Mouse (Mus musculus) neural tube, embryonic 15.5 days (tissue): Measurements from ENCODE around the gene Dync1li1. TPM values are rescaled to one million over a fixed set of nuclear protein-coding genes. Genes with fewer than 3 reads are reported as not detected.
"Not testable (repeated sequence)": the region's sequence is repeated elsewhere in the genome, so short reads cannot be mapped to it uniquely, and the experiment has no call there.

ENCODE experiments used
- ATAC-seq: fragments of 200-750 bp; cut with Nextera tagmentation; 2 replicates; pipeline ENCODE4 v1.8.0; 2017; ENCODE audit warnings: mild to moderate bottlenecking, moderate TSS enrichment, moderate library complexity; ENCODE audit not compliant: low FRiP score
- H3K27ac ChIP-seq: fragments of 300-500 bp; sonication (generic); replicated peaks from 2 replicates; pipeline ENCODE4 v1.5.1; 2015; ENCODE audit warnings: mild to moderate bottlenecking, inconsistent platforms
- H3K27me3 ChIP-seq: fragments of 300-500 bp; sonication (generic); replicated peaks from 2 replicates; pipeline ENCODE4 v1.6.1; 2015; ENCODE audit warnings: inconsistent platforms
- H3K36me3 ChIP-seq: fragments of 300-500 bp; sonication (generic); 2 replicates; pipeline ENCODE4 v1.6.1; 2015; ENCODE audit warnings: inconsistent platforms
- H3K4me1 ChIP-seq: fragments of 300-500 bp; sonication (generic); 2 replicates; pipeline ENCODE4 v1.6.1; 2015; ENCODE audit warnings: inconsistent platforms
- H3K4me2 ChIP-seq: fragments of 300-500 bp; sonication (generic); 2 replicates; pipeline ENCODE4 v1.6.1; 2015; ENCODE audit warnings: inconsistent platforms, mild to moderate bottlenecking, moderate library complexity
- H3K4me3 ChIP-seq: fragments of 300-500 bp; sonication (generic); replicated peaks from 2 replicates; pipeline ENCODE4 v1.5.1; 2015; ENCODE audit warnings: mild to moderate bottlenecking, inconsistent platforms
- H3K9ac ChIP-seq: fragments of 300-500 bp; sonication (generic); replicated peaks from 2 replicates; pipeline ENCODE4 v1.6.1; 2015; ENCODE audit warnings: mild to moderate bottlenecking, inconsistent platforms
- H3K9me3 ChIP-seq: fragments of 300-500 bp; sonication (generic); replicated peaks from 2 replicates; pipeline ENCODE4 v1.6.1; 2016; ENCODE audit warnings: inconsistent platforms
- WGBS: fragments of 180-500 bp; shearing (Covaris S2); methylation state at CpG from one replicate; pipeline ENCODE4 v1.1.7; 2015; ENCODE audit warnings: mixed read lengths; 5-methylcytosine and 5-hydroxymethylcytosine counted together
- polyA plus RNA-seq: library from polyadenylated mRNA; unstranded; fragments of >200 nt; fragmentation: Nextera tagmentation; extraction: Ambion mirVana; gene quantifications from 2 replicates; pipeline ENCODE4 v1.2.1, GENCODE M21; 2015

Gene Dync1li1
- polyA plus RNA-seq, 1 experiment from 2014 or later, result 140 TPM

GRCm38 (mm10) chr9:114679944-114680343, 8.6 kb upstream of the Dync1li1 start:
- ATAC-seq, result no peak
- no peak overlapping the region for H3K4me2 ChIP-seq
- no peaks in the 10 kb centered on the region for H3K4me1 ChIP-seq
- H3K27ac ChIP-seq, result no peak overlapping the region
- no peaks in the 10 kb centered on the region for H3K27me3 ChIP-seq
- H3K36me3 ChIP-seq, result no peaks in the 10 kb centered on the region
- WGBS, result 92% methylated on average over 5 of the region's 5 CpGs
- H3K9ac ChIP-seq, result no peak overlapping the region
- H3K9me3 ChIP-seq, result no peaks in the 10 kb centered on the region
- H3K4me3 ChIP-seq, result no peak overlapping the region

DNA sequence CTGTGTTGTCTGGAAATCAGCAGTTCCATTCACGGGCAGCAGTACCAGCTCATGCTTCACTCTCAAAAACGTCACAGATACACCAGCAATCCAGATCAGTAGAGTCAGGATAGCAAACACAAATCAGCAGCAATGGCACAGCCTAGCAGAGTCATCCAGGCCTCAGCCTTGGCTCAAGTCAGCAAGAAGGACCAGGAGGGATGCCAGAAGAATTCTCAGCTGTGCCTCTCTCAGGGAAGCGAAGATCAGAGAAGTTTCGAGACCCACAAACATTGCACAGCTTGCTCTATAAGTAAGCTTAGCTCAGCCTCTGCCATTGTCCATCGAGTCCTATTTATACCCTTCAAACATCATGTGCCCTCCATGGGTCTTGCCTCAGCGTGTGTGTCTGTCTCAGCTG, 8.1 kb upstream of the Dync1li1 start:
- ATAC-seq, result no peak
- Histone ChIP-seq H3K4me2 (no peak overlapping the region), H3K36me3 (no peaks in the 10 kb centered on the region), H3K27me3 (no peaks in the 10 kb centered on the region), H3K9ac (no peak overlapping the region), H3K4me3 (no peak overlapping the region), H3K27ac (no peak overlapping the region), H3K4me1 (no peaks in the 10 kb centered on the region), H3K9me3 (no peaks in the 10 kb centered on the region)
- WGBS, result 79% methylated on average over 6 of the region's 6 CpGs

- Histone ChIP-seq H3K36me3 (no peaks in the 10 kb centered on the region), H3K4me2 (no peak overlapping the region), H3K27ac (no peak overlapping the region), H3K27me3 (no peaks in the 10 kb centered on the region), H3K9me3 (no peaks in the 10 kb centered on the region), H3K4me3 (no peak overlapping the region), H3K9ac (no peak overlapping the region), H3K4me1 (no peaks in the 10 kb centered on the region)
- ATAC-seq, result no peak
- WGBS, result 83% methylated on average over 4 of the region's 4 CpGs
These were observed 6.4 kb upstream of the Dync1li1 start for GRCm38 (mm10) chr9:114682193-114682592.

- Histone ChIP-seq H3K9ac (no peak overlapping the region), H3K4me2 (no peak overlapping the region), H3K27ac (no peak overlapping the region), H3K27me3 (no peaks in the 10 kb centered on the region), H3K4me3 (no peak overlapping the region), H3K4me1 (peaks cover 23% of the 10 kb centered on the region), H3K36me3 (no peaks in the 10 kb centered on the region), H3K9me3 (no peaks in the 10 kb centered on the region)
- no peak for ATAC-seq
- WGBS, result 94% methylated on average over 7 of the region's 7 CpGs
These were observed 2.3 kb upstream of the Dync1li1 start for GRCm38 (mm10) chr9:114686245-114686644.

DNA sequence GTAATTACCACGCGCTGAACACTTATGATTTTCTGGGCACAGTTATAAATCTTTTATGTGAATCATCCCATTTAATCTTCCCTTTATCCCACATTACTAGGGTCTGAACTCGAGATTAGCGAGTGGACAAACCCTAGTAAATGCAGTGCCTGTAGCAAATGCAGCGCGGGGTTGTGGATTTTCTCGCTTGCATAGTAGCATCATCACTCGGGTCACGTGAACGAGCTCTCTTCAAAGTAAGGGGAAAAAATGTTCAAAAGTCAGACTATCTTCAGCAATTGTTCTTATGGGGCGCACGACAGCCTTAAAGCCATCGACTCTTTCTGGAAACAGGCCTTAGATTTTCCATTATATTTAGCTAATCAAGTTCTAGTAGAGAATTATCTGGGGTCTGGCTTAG, 951 bp upstream of the Dync1li1 start:
- Histone ChIP-seq H3K9ac (peak overlapping the region; percentile 96), H3K4me1 (peaks cover 28% of the 10 kb centered on the region), H3K9me3 (no peaks in the 10 kb centered on the region), H3K36me3 (peaks cover 7% of the 10 kb centered on the region), H3K4me3 (peak overlapping the region; percentile 84), H3K27ac (peak overlapping the region; percentile 98; the same call in 1 of the 2 replicates), H3K27me3 (no peaks in the 10 kb centered on the region), H3K4me2 (peak overlapping the region; percentile 71)
- no peak for ATAC-seq
- WGBS, result 76% methylated on average over 13 of the region's 13 CpGs

DNA sequence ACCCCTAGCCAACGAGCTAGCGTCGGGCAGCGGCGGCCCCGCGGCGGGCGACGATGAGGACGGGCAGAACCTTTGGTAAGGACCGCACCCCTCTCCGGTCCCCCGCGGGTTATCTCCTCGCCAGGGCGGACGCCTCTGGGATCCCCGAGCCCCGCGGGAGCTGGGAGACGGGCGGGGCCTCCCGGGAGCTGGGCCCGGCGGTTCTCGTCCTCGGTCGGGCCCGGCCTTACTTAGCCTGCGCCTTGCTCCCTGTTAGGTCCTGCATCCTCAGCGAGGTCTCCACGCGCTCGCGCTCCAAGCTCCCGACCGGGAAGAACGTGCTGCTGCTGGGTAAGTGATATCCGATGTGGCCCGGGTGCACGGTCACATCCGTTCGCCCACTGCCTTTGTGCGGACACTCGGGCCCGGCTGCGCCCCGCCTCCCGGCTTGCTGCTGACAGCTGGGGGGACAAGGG, 390 bp downstream of the Dync1li1 start:
- peak overlapping the region; percentile 96 for H3K9ac ChIP-seq
- H3K4me3 ChIP-seq, result peak overlapping the region; percentile 84
- peak overlapping the region; percentile 66 for H3K4me2 ChIP-seq
- under 1% methylated on average over 41 of the region's 50 CpGs for WGBS
- H3K36me3 ChIP-seq, result peaks cover 16% of the 10 kb centered on the region
- H3K9me3 ChIP-seq, result no peaks in the 10 kb centered on the region
- ATAC-seq, result peak; percentile 72
- H3K27me3 ChIP-seq, result no peaks in the 10 kb centered on the region
- peaks cover 28% of the 10 kb centered on the region for H3K4me1 ChIP-seq
- peak overlapping the region; percentile 98 for H3K27ac ChIP-seq

- H3K4me3 ChIP-seq, result peak overlapping the region; percentile 84
- 5% methylated on average over 10 of the region's 10 CpGs for WGBS
- no peak for ATAC-seq
- peaks cover 24% of the 10 kb centered on the region for H3K36me3 ChIP-seq
- H3K27ac ChIP-seq, result no peak overlapping the region; the same call in 1 of the 2 replicates
- no peaks in the 10 kb centered on the region for H3K27me3 ChIP-seq
- no peaks in the 10 kb centered on the region for H3K9me3 ChIP-seq
- H3K4me2 ChIP-seq, result peak overlapping the region; percentile 66
- peak overlapping the region; percentile 96 for H3K9ac ChIP-seq
- H3K4me1 ChIP-seq, result peaks cover 33% of the 10 kb centered on the region
These were observed 1.6 kb downstream of the Dync1li1 start for GRCm38 (mm10) chr9:114690119-114690601.

- no peak for ATAC-seq
- Histone ChIP-seq H3K9ac (no peak overlapping the region), H3K27me3 (no peaks in the 10 kb centered on the region), H3K4me1 (peaks cover 33% of the 10 kb centered on the region), H3K9me3 (no peaks in the 10 kb centered on the region), H3K27ac (no peak overlapping the region), H3K36me3 (peaks cover 24% of the 10 kb centered on the region), H3K4me3 (0 out of 2 replicates have a peak overlapping the region, but pooled peaks have one; percentile 84), H3K4me2 (peak overlapping the region; percentile 66)
These were observed 2.5 kb downstream of the Dync1li1 start for GRCm38 (mm10) chr9:114691112-114691511.

DNA sequence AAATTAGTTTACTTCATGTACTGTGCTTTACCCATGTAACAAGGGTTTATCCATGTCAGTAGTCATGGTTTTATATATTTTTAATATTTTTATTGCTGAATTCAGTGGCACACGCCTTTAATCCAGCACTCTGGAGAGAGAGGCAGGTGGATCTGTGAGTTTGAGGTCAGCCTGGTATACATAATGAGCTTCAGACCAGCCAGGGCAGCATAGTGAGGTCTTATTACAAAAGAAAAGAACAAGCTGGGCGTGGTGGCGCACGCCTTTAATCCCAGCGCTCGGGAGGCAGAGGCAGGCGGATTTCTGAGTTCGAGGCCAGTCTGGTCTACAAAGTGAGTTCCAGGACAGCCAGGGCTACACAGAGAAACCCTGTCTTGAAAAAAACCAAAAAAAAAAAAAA, 7.1 kb downstream of the Dync1li1 start:
- not testable (repeated sequence) for H3K4me3 ChIP-seq, H3K9ac ChIP-seq, ATAC-seq, H3K9me3 ChIP-seq, H3K27ac ChIP-seq, H3K27me3 ChIP-seq, H3K4me2 ChIP-seq
- 97% methylated on average over 8 of the region's 8 CpGs for WGBS
- H3K36me3 ChIP-seq, result peaks cover 38% of the 10 kb centered on the region
- H3K4me1 ChIP-seq, result peaks cover 20% of the 10 kb centered on the region

DNA sequence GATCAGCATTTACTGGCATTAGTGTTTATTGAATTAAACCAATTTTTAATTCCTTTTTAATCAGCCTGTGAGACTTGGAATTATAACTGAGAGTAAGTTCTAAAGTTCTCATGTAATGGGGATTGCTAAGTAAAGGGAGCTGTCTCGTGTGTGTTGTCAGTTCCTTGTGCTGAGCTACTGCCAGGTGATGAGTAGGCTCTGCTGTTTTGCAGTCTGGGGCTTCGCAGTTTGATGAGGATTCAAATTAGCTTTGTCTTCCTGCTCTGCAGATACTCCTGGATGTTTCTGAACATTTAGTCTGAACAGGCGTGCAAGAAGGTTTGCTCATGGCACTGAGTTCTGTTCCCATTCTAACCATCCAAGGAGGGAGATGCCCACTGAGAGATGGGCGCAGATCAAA, 8.5 kb downstream of the Dync1li1 start:
- H3K4me1 ChIP-seq, result peaks cover 9% of the 10 kb centered on the region; the same call in 1 of the 2 replicates
- peaks cover 35% of the 10 kb centered on the region for H3K36me3 ChIP-seq
- H3K4me3 ChIP-seq, result no peak overlapping the region
- no peak for ATAC-seq
- 92% methylated on average over 4 of the region's 4 CpGs for WGBS
- no peak overlapping the region for H3K27ac ChIP-seq
- no peaks in the 10 kb centered on the region for H3K9me3 ChIP-seq
- no peaks in the 10 kb centered on the region for H3K27me3 ChIP-seq
- H3K9ac ChIP-seq, result no peak overlapping the region
- H3K4me2 ChIP-seq, result no peak overlapping the region

DNA sequence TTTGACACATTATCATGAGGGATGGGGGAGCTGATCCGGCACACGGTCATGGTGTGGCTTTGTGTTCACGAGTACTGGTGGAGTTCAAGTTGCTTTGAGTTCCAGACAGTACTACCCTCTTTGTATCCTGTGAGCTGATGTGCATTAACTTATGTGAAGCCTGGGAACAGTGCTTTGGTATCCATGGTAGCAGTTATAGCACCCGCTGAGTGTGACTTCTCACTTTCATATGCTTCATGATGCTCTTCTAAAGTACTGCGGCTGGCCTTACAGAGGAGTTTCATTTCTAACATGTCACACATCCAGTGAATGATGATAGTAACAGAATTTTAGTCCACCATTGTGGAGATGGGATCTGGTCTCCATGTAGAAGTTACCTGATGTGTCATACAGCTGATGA, 9.3 kb downstream of the Dync1li1 start:
- Histone ChIP-seq H3K4me1 (peaks cover 9% of the 10 kb centered on the region; the same call in 1 of the 2 replicates), H3K9ac (no peak overlapping the region), H3K9me3 (no peaks in the 10 kb centered on the region), H3K4me3 (no peak overlapping the region), H3K4me2 (no peak overlapping the region), H3K36me3 (peaks cover 28% of the 10 kb centered on the region), H3K27ac (no peak overlapping the region), H3K27me3 (no peaks in the 10 kb centered on the region)
- 87% methylated on average over 5 of the region's 5 CpGs for WGBS
- no peak for ATAC-seq

DNA sequence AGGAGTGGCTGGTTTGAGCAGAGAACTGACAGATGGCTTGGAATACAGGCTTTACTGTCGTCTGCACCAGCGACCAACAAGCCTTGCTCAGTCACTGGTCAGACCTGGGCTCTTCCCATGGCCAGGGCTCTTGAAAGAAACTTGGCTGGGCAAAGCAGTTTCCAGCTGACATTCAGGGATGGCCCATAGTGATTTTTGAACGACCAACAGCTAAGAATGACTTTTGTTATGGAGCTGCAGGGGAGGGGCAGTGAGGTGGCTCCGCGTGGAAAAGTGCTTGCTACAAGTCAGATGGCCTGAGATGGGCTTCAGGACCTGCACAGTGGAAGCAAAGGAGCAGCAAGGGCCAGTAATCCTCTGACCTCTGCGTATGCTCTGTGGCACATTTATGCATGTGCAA, 10.7 kb downstream of the Dync1li1 start:
- Histone ChIP-seq H3K4me1 (peaks cover 8% of the 10 kb centered on the region; the same call in 1 of the 2 replicates), H3K9ac (no peak overlapping the region), H3K27me3 (no peaks in the 10 kb centered on the region), H3K27ac (no peak overlapping the region), H3K36me3 (peaks cover 19% of the 10 kb centered on the region), H3K4me2 (no peak overlapping the region), H3K9me3 (no peaks in the 10 kb centered on the region), H3K4me3 (no peak overlapping the region)
- no peak for ATAC-seq
- 59% methylated on average over 6 of the region's 6 CpGs for WGBS
